Mouse (Mus musculus) neural tube, embryonic 15.5 days (tissue): ENCODE measurements at regions not wholly inside any gene's neighbourhood (a gene's known extent, or its start where the extent isn't known, plus 50 kb on each side); places are given as distances from the start of the nearest gene placed in this dataset.

Source experiments
- ATAC-seq: fragments of 200-750 bp; cut with Nextera tagmentation; 2 replicates; pipeline ENCODE4 v1.8.0; 2017; ENCODE audit warnings: mild to moderate bottlenecking, moderate TSS enrichment, moderate library complexity; ENCODE audit not compliant: low FRiP score
- H3K27ac ChIP-seq: fragments of 300-500 bp; sonication (generic); replicated peaks from 2 replicates; pipeline ENCODE4 v1.5.1; 2015; ENCODE audit warnings: mild to moderate bottlenecking, inconsistent platforms
- H3K27me3 ChIP-seq: fragments of 300-500 bp; sonication (generic); replicated peaks from 2 replicates; pipeline ENCODE4 v1.6.1; 2015; ENCODE audit warnings: inconsistent platforms
- H3K36me3 ChIP-seq: fragments of 300-500 bp; sonication (generic); 2 replicates; pipeline ENCODE4 v1.6.1; 2015; ENCODE audit warnings: inconsistent platforms
- H3K4me1 ChIP-seq: fragments of 300-500 bp; sonication (generic); 2 replicates; pipeline ENCODE4 v1.6.1; 2015; ENCODE audit warnings: inconsistent platforms
- H3K4me2 ChIP-seq: fragments of 300-500 bp; sonication (generic); 2 replicates; pipeline ENCODE4 v1.6.1; 2015; ENCODE audit warnings: inconsistent platforms, mild to moderate bottlenecking, moderate library complexity
- H3K4me3 ChIP-seq: fragments of 300-500 bp; sonication (generic); replicated peaks from 2 replicates; pipeline ENCODE4 v1.5.1; 2015; ENCODE audit warnings: mild to moderate bottlenecking, inconsistent platforms
- H3K9ac ChIP-seq: fragments of 300-500 bp; sonication (generic); replicated peaks from 2 replicates; pipeline ENCODE4 v1.6.1; 2015; ENCODE audit warnings: mild to moderate bottlenecking, inconsistent platforms
- H3K9me3 ChIP-seq: fragments of 300-500 bp; sonication (generic); replicated peaks from 2 replicates; pipeline ENCODE4 v1.6.1; 2016; ENCODE audit warnings: inconsistent platforms
- WGBS: fragments of 180-500 bp; shearing (Covaris S2); methylation state at CpG from one replicate; pipeline ENCODE4 v1.1.7; 2015; ENCODE audit warnings: mixed read lengths; 5-methylcytosine and 5-hydroxymethylcytosine counted together

DNA sequence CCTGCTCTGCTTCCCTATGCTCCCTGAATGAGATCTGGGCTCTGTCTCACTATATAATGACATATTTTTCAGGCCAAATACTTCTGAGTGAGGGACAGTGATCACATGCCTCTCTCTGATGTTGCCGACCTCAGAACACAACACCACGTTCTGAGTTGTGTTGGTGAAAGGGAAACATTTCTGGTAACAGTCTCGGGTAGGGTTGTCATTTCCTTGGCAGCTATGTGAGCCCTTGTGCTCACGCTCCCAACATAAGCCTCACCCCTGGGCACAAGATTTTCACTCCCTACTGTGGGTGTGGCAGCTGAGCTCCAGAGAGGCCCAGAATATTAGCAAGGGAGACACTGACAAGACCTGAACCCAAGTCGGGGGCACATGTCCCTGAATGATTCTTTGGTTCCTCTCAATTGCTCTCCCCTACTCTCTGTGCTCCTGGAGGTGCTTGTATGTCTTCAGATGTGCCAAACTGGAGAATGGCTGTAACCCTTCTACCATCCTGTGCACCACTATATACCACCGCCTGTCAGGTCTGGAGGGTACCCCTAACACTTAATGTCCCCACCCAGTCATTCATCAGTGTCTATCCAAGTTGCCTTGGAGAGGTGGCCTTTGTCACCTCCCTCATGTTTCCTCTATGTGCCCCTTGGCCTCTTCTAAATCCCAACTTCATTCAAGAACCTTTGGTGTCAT lies 62.5 kb upstream of the Ampd3 start:
- no peak overlapping the region for H3K4me2 ChIP-seq
- H3K4me3 ChIP-seq = no peak overlapping the region
- H3K4me1 ChIP-seq = peaks cover 4% of the 10 kb centered on the region
- H3K36me3 ChIP-seq = no peaks in the 10 kb centered on the region
- WGBS = 84% methylated on average over 6 of the region's 6 CpGs
- no peak overlapping the region for H3K9ac ChIP-seq
- no peak overlapping the region for H3K27ac ChIP-seq
- H3K27me3 ChIP-seq = no peaks in the 10 kb centered on the region
- no peaks in the 10 kb centered on the region for H3K9me3 ChIP-seq
- ATAC-seq = no peak

- Histone ChIP-seq H3K4me3 (no peak overlapping the region), H3K27ac (no peak overlapping the region), H3K36me3 (no peaks in the 10 kb centered on the region), H3K4me2 (no peak overlapping the region), H3K9me3 (peaks cover 2% of the 10 kb centered on the region), H3K9ac (no peak overlapping the region), H3K27me3 (no peaks in the 10 kb centered on the region), H3K4me1 (peaks cover 4% of the 10 kb centered on the region)
- WGBS = 85% methylated on average over 10 of the region's 10 CpGs
- no peak for ATAC-seq
These were observed 61.9 kb upstream of the Ampd3 start for GRCm38 (mm10) chr7:110706001-110706695.

DNA sequence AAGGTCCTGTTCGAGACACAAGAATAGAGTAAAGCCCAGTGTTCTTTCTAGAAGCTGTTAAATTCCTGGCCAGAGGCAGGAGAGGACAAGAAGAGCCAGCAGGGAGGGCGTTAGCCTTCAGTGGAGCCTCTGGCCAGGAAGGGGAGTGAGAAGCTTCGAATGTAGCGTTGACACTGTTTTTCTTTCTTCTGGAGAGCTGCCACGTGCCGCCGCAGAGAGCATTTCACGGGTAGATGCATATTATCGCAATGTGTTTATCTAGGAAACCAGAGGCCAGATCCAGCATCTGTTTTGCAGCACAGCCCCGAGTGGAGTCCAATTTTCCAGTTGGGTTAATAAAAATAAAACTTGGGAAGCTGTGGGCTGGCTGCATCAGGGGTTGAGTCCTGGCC lies 61.3 kb upstream of the Ampd3 start:
- H3K4me3 ChIP-seq = no peak overlapping the region
- H3K4me1 ChIP-seq = peaks cover 4% of the 10 kb centered on the region
- peaks cover 6% of the 10 kb centered on the region for H3K9me3 ChIP-seq
- H3K4me2 ChIP-seq = no peak overlapping the region
- no peaks in the 10 kb centered on the region for H3K36me3 ChIP-seq
- no peak for ATAC-seq
- H3K27me3 ChIP-seq = no peaks in the 10 kb centered on the region
- WGBS = 41% methylated on average over 10 of the region's 10 CpGs
- H3K9ac ChIP-seq = no peak overlapping the region
- no peak overlapping the region for H3K27ac ChIP-seq

DNA sequence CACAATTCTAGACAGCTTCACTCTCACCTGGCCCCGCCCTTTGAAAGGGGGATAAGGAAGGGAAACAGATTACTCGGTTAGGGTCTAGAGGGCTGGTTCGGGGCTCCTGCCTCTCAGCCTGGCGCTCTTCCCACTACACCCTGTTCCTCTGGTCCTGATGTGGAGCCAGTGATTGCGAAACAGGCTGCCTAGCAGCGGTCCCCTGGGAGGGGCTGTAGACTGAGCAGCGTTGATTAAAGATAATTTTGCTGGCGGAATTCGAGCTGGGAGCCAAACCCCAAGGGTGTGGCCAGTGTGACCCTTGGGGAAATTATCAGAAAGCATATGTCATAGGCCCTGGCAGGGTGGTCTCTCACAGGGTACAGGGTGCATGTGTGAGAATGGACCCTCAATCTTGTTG lies 59.9 kb upstream of the Ampd3 start:
- Histone ChIP-seq H3K4me1 (peaks cover 4% of the 10 kb centered on the region), H3K9me3 (peaks cover 6% of the 10 kb centered on the region), H3K27ac (no peak overlapping the region), H3K9ac (no peak overlapping the region), H3K4me2 (no peak overlapping the region), H3K27me3 (no peaks in the 10 kb centered on the region), H3K4me3 (no peak overlapping the region), H3K36me3 (no peaks in the 10 kb centered on the region)
- 80% methylated on average over 9 of the region's 9 CpGs for WGBS
- no peak for ATAC-seq

GRCm38 (mm10) chr7:110708781-110709180 lies 59.2 kb upstream of the Ampd3 start:
- H3K27me3 ChIP-seq = no peaks in the 10 kb centered on the region
- H3K27ac ChIP-seq = no peak overlapping the region
- peaks cover 4% of the 10 kb centered on the region for H3K4me1 ChIP-seq
- no peak overlapping the region for H3K4me2 ChIP-seq
- H3K4me3 ChIP-seq = no peak overlapping the region
- no peak for ATAC-seq
- no peaks in the 10 kb centered on the region for H3K36me3 ChIP-seq
- H3K9ac ChIP-seq = no peak overlapping the region
- 86% methylated on average over 3 of the region's 3 CpGs for WGBS
- peaks cover 6% of the 10 kb centered on the region for H3K9me3 ChIP-seq

GRCm38 (mm10) chr7:110709606-110710005 lies 58.4 kb upstream of the Ampd3 start:
- WGBS = 83% methylated on average over 6 of the region's 6 CpGs
- Histone ChIP-seq H3K9me3 (peaks cover 6% of the 10 kb centered on the region), H3K4me1 (peaks cover 4% of the 10 kb centered on the region), H3K9ac (no peak overlapping the region), H3K4me2 (no peak overlapping the region), H3K27me3 (no peaks in the 10 kb centered on the region), H3K4me3 (no peak overlapping the region), H3K27ac (no peak overlapping the region), H3K36me3 (no peaks in the 10 kb centered on the region)
- no peak for ATAC-seq

DNA sequence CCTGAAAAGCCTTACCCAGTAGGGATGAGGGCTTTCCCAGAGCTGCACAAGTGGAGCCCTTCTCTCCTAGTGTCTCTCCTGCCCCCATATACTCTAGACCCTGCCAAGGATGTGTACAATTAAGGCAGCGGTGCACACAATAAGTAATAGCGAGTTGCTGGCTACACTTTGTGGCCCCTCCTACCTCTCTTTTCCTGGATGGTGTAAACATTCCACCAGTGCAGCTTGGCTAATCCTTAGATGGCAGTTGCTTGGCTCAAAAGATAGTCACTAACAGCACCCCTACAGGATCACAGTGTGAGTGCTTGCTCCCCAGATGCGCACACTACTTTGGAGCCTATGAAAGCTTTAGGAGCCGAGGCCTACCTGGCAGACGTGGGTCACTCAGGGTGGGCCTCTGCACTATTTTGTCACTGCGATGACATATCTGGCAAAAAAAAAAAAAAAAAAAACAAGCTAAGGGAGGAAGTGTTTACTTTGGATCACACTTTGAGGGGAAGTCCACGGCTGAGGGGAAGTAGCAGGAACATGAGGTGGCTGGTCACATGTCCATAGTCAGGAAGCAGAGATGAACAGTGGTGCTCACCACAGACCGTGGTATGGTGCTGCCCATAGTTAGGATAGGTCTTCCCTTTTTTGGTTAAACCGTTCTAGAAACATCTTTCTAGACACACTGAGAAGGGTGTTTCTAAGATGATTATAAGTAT lies 57.6 kb upstream of the Ampd3 start:
- 89% methylated on average over 9 of the region's 9 CpGs for WGBS
- no peaks in the 10 kb centered on the region for H3K27me3 ChIP-seq
- H3K9me3 ChIP-seq = peaks cover 6% of the 10 kb centered on the region
- no peak overlapping the region for H3K4me2 ChIP-seq
- no peak for ATAC-seq
- H3K4me1 ChIP-seq = peaks cover 4% of the 10 kb centered on the region
- H3K36me3 ChIP-seq = no peaks in the 10 kb centered on the region
- H3K9ac ChIP-seq = no peak overlapping the region
- no peak overlapping the region for H3K27ac ChIP-seq
- no peak overlapping the region for H3K4me3 ChIP-seq

- ATAC-seq = no peak
- H3K36me3 ChIP-seq = no peaks in the 10 kb centered on the region
- H3K27ac ChIP-seq = no peak overlapping the region
- H3K4me1 ChIP-seq = no peaks in the 10 kb centered on the region
- H3K4me3 ChIP-seq = no peak overlapping the region
- H3K9me3 ChIP-seq = peaks cover 6% of the 10 kb centered on the region
- no peaks in the 10 kb centered on the region for H3K27me3 ChIP-seq
- H3K9ac ChIP-seq = no peak overlapping the region
- WGBS = 77% methylated on average over 3 of the region's 3 CpGs
- no peak overlapping the region for H3K4me2 ChIP-seq
These were observed 54.3 kb upstream of the Ampd3 start for GRCm38 (mm10) chr7:110713661-110714060.

- Histone ChIP-seq H3K27ac (no peak overlapping the region), H3K4me2 (no peak overlapping the region), H3K4me1 (no peaks in the 10 kb centered on the region), H3K27me3 (no peaks in the 10 kb centered on the region), H3K4me3 (no peak overlapping the region), H3K9me3 (peaks cover 6% of the 10 kb centered on the region), H3K9ac (no peak overlapping the region), H3K36me3 (no peaks in the 10 kb centered on the region)
- 91% methylated on average over 3 of the region's 3 CpGs for WGBS
- no peak for ATAC-seq
These were observed 52.9 kb upstream of the Ampd3 start for GRCm38 (mm10) chr7:110715110-110715509.

DNA sequence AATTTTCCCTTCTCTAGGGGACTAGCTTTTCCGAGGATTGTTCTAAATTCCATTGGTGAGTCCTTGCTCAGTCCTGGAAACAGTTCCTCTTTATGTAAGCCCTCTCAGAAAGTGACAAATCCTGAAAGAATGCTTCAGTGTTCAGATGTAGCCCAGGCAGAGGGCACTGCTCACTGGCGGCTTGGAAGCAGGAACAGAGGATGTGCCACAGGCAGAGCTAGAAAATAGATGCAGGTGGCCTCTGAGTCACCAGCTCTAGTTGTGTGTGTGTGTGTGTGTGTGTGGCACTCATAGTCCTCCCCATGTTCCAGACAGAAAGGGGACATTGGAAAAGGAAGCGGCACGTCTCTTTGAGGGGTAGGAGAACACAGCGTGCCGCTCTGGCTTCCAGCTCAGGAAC lies 52.5 kb upstream of the Ampd3 start:
- H3K9ac ChIP-seq = no peak overlapping the region
- H3K27ac ChIP-seq = no peak overlapping the region
- H3K4me2 ChIP-seq = no peak overlapping the region
- H3K9me3 ChIP-seq = peaks cover 6% of the 10 kb centered on the region
- H3K36me3 ChIP-seq = no peaks in the 10 kb centered on the region
- no peaks in the 10 kb centered on the region for H3K4me1 ChIP-seq
- no peaks in the 10 kb centered on the region for H3K27me3 ChIP-seq
- H3K4me3 ChIP-seq = no peak overlapping the region
- ATAC-seq = no peak
- 75% methylated on average over 6 of the region's 6 CpGs for WGBS

GRCm38 (mm10) chr7:110717104-110717503 lies 50.9 kb upstream of the Ampd3 start:
- ATAC-seq = no peak
- Histone ChIP-seq H3K9me3 (no peaks in the 10 kb centered on the region), H3K36me3 (no peaks in the 10 kb centered on the region), H3K9ac (no peak overlapping the region), H3K27me3 (no peaks in the 10 kb centered on the region), H3K4me3 (no peak overlapping the region), H3K4me1 (no peaks in the 10 kb centered on the region), H3K27ac (no peak overlapping the region), H3K4me2 (no peak overlapping the region)
- WGBS = 89% methylated on average over 6 of the region's 6 CpGs
